Mouse (Mus musculus) heart, adult 2 months (tissue): ENCODE data around the gene Gm13278.
"Not testable (repeated sequence)": the region's sequence is repeated elsewhere in the genome, so short reads cannot be mapped to it uniquely, and the experiment has no call there.

Source experiments
- CTCF ChIP-seq: fragments of 200-600 bp; IDR thresholded peaks from 2 replicates; pipeline ENCODE4 v1.8.1; 2022; ENCODE audit warnings: antibody characterized with exemption, mild to moderate bottlenecking, moderate library complexity
- POLR2A ChIP-seq: fragments of 200-500 bp; IDR thresholded peaks from 2 replicates; pipeline ENCODE4 v1.6.1; 2011; ENCODE audit warnings: mild to moderate bottlenecking, low read depth, low read length, control low read depth; ENCODE audit not compliant: insufficient read depth

DNA sequence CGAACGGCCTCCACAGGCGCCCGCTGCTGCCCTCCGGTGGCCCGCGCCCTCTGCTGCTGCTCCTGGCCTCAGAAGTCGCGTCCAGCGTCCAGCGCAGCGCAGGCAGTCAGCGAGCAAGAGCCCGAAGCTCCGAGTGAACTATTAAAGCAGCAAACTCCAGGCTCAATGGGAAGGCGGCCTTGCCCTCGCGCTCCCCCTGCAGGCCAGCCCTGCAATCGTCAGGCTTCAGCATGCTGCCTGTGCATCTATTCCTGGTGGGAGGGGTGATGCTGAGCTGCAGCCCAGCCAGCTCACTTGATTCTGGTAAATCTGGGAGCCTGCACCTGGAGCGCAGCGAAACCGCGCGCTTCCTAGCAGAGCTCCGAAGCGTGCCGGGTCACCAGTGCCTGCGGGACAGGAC, 2.9 kb upstream of the Gm13278 start, which contains the start of gene Gm13277:
- not testable (repeated sequence) for TF ChIP-seq POLR2A
- peak; percentile 52 for TF ChIP-seq CTCF
